Mouse (Mus musculus) brain, embryonic 14.5 days (tissue): ENCODE data around the gene Srgap2. TPM values are rescaled to one million over a fixed set of nuclear protein-coding genes. Genes with fewer than 3 reads are reported as not detected.
A peak's percentile ranks its signal among the peaks of the same experiment; 100 is the strongest.
"Not testable (repeated sequence)": the region's sequence is repeated elsewhere in the genome, so short reads cannot be mapped to it uniquely, and the experiment has no call there.

Experiments
- DNase-seq: peaks from one replicate; pipeline ENCODE4 v3.0.0-alpha.2; 2011; ENCODE audit warnings: low read depth
- CTCF ChIP-seq: fragments of 200-500 bp; IDR thresholded peaks from 2 replicates; pipeline ENCODE4 v1.5.1; 2012; ENCODE audit warnings: inconsistent platforms, mild to moderate bottlenecking, moderate library complexity, borderline replicate concordance; ENCODE audit not compliant: insufficient read depth, insufficient read length; ENCODE audit errors: extremely low read depth
- POLR2A ChIP-seq: fragments of 200-500 bp; IDR thresholded peaks from 2 replicates; pipeline ENCODE4 v1.6.1; 2012; ENCODE audit warnings: mild to moderate bottlenecking, inconsistent platforms, borderline replicate concordance; ENCODE audit not compliant: poor library complexity, insufficient read depth, insufficient read length, severe bottlenecking; ENCODE audit errors: extremely low read depth
- polyA plus RNA-seq: library from polyadenylated mRNA; depleted of rRNA; stranded (reverse); fragments of >200 nt; gene quantifications from 2 replicates; pipeline ENCODE4 v1.2.3, GENCODE M21; 2012

The Srgap2 gene
- polyA plus RNA-seq, 1 experiment = 51.1 TPM

DNA sequence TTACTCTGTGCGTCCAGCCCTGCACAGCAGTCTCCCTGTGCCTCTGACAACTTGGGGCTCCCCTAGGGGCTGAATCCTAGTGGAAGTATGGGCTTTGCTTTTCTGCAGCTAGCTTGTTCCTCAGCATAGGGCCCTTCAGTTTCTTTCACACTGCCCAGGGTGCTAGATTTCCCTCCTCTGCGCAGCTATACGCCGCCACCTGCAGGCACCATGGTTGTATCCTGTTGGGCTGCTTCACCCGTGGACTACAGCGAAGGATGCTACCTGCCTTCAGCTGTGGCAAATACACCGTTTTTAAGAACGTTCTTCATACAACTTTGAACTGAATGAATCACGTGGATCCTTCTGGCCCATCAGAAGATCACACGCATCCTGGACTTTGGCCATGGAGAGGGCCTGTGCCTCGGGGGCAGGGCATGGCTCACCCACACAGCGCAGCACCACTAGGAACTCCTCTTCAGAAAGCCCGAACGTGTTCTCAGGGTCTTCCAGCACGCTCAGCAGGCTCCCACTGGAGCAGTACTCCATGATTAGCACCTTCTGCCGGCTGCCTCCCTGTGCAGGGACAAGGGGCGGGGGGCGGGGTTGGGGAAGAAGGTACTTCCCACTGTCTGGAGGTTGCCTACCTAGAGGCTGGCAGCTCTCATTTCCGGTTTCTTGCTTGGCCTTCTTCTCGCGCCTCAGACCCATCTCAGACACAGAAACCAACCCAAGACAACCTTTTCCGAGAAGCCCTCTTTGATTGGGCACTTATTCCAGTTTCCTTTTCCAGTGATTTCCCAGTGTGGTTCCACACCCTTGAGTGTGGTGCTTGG, 252.2 kb downstream of the Srgap2 start:
- DNase-seq = no peak
- TF ChIP-seq POLR2A = no peak
- no peak for TF ChIP-seq CTCF

DNA sequence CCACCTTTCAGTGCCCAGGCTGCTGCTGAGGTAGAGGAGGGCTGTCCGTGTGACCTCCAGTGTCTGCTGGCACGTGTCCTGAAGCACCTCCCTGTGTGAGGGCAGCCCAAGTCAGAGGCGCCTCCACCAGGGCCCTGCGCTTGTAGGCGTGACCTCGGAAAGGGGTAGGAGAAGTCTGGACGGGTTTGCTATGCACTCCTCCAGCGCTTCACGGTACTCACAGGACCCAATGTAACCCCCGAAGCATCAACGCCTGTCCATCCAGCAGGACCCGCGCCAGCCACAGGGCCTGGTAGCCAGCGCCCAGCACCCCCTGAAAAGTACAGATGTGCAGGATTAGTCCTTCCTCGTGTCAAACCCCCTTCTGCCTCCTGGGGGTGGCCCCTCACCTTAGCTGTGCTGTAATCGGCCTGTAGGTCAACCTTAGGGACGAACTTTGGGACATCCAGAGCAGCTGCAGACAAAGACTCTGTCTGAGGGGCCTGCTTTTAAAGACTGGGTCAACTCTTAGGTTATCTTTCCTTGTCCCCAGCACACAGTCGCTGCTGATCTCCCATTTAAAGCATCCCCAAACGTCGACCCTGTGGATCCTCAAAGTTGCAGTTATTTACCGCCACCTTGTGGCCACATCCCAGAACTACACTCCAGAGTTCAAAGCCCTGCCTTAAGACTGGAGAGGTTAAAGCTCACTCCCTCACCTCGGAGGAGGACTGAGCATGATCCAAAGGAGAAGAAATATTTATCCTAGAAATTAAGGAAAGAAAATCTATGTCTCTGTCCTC, 257.2 kb downstream of the Srgap2 start:
- DNase-seq = peak; percentile 88

DNA sequence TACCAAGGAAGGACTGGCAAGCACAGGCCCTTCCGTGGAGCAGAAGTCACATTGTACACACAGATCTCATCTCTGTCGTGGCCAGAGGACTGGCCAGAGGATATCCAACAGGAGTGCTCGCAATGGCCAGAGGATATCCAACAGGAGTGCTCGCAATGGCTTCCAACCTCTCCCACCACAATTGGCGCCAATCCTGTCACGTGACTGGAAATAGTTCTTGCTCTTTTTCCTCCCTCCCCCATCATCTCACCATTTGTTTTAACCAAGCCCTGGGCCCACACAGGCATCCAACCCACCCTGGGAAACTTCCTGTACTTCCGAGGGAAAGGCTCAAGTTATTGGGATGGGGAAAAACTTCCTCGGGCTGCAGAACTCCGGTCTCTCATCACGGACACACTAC, 258.4 kb downstream of the Srgap2 start:
- no peak for TF ChIP-seq CTCF
- TF ChIP-seq POLR2A = no peak
- no peak for DNase-seq

More for the DNA sequence above, 257.2 kb downstream of the Srgap2 start:
- no peak for TF ChIP-seq POLR2A
- peak; percentile 91 for TF ChIP-seq CTCF

DNA sequence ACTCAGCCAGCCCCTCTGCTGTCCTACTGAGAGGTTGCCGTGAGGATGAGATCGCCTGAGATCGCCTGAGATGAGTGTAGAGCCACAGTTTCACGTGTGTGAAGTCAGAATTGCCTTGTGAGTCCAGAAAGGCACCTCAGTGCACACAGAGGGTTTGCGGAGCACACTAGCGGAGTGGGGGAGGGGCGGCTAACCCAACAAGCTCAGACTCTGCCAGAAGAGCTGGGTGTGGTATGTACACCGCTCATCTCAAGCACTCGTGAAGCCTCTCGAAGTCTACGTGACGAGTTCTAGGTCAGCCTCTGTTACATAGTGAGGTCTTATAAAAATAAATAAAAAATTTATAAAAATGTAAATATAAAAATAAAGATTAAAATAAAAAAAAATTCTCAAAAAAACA, 263.2 kb downstream of the Srgap2 start:
- DNase-seq = no peak
- TF ChIP-seq POLR2A (no peak), CTCF (no peak)

DNA sequence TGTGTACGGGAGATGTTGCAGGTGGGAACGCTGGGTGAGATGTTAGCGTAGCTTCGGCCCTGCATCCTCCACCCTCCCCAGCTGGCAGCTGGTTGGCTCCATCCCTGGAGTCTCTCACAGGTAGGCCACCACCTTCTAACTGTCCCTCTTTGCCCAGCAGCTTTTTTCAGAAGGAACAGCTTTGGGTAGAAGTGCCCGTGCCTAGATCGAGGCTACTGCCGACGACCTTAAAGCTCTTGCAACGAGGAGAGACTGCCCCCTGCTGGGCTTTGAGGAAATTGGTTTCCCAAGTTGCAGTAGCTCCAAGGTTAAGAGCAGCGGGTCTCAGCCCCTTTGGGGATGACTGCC, 266.9 kb downstream of the Srgap2 start:
- peak; percentile 85 for TF ChIP-seq CTCF
- no peak for TF ChIP-seq POLR2A
- DNase-seq = peak; percentile 84

DNA sequence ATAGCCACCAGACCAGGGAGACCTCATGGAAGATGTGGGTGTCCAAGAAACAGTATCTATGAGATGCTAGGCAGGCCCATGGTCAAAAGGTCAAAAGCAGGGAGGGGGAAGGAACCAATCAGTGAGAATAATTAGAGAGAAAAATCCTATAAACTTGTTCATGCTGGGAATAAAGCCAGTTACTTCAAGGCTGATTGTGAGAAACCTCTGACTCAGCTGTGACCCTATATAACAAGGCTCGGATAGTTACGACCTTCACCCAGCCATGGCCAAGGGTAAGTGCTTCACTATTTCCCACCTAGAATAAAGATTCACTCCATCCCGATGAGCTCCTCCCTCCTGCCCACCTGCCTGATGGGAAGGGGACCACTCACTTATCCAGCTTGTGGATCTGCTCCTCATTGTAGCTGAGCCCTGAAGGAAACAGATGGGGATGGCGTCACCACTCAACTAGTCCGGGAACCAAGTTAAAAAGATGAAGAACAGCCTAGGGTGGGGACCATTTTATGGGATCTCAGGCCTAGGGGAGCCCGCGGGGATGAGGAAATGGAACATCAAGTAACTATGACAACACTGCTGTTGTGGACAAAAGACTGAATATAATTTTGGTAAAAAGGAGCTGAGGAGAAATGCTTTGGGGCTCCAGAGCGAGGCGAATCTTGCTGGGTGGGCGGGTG, 267.4 kb downstream of the Srgap2 start:
- DNase-seq = no peak
- TF ChIP-seq CTCF (no peak), POLR2A (no peak)

DNA sequence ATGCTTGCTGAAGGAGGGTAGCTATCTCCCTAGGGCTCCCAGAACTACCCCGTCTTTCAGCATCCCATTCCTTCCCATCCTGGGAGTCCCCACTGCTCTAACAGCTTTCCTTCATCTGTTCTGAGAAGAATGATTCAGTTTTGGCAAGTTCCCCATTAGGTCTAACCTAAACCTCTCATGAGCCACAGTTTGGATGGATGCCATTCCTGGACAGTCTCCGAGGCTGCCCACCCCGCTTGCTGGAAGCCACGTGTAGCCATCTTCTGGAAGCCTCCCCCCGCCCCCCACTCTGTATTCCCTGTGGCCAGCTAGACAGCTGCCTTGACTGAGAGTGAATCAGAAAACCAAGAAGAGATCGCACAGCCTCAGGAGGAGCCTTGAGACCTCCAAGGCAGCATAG, 269.9 kb downstream of the Srgap2 start:
- TF ChIP-seq CTCF = no peak
- no peak for DNase-seq

DNA sequence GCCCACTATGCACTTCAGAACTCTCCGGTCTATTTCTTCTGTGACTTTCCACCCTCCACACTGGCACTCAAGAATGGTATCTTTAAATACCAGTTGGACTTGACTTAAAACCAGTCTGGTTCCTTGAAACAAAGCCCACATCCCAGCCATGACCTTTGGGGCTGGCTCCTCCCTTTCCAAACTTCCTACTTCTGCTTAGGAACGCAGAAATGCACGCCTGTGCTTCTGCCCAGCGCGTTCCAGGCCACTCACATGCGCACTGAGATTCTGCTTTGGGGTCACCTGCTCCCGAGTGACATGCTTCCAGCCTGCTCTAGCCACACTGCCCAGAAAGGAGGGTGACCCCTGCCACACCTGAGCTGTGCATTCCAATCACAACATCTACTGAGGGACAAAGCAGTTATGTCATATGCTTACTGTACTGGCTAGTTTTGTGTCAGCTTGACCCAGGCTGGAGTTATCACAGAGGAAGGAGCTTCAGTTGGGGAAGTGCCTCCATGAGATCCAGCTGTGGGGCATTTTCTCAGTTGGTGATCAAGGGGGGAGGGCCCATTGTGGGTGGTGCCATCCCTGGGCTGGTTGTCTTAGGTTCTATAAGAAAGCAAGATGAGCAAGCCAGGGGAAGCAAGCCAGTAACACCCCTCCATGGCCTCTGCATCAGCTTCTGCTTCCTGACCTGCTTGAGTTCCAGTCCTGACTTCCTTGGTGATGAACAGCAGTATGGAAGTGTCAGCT, 274.5 kb downstream of the Srgap2 start:
- not testable (repeated sequence) for DNase-seq

DNA sequence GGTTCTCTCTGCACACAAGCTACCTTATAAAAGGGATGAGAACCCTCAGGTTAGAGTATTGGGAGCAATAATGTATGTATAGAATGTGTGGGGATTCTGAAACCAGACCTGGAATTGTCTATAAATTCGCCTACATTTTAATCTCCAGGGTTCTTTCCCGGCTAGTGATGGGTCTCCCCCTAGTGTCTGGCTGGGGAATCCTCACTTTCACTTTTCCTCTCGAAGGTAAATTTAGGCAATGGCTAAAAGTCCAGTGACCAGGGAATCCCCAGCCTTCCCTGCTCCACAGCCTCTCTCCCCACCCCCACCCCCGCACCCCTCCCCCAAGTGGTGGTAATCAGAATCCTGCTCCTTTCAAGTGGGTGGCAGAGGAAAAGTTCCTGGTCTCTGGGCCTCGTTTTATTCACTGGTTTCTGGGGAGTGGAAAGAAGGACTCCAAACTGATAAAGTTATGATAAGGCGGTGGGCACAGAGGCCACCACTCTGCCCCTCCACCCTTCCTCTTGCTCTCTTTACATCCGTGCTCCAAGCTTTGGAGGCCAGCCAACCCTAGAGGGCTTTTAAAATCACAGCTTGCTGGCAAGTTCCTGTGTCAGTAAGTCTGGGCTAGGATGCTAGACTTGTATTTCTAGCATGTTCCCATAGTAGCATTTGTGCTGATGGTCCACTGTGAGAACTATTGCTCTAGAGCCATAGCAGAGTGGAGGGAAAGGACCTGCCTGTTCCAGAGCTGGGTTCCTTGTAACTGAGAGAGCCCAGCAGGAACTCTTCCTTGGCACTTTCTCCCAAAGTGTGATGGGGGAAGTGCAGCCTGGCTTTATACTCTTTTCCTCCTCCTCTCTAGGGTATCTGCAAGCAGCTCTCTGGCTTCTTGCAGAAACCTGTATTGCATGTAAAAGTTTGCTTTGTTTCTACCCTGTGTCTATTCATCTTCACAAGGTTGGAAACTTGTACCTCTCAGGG, 280.4 kb downstream of the Srgap2 start:
- DNase-seq = peak; percentile 61
- TF ChIP-seq POLR2A (no peak), CTCF (peak; percentile 68; the same call in 1 of the 2 replicates)

DNA sequence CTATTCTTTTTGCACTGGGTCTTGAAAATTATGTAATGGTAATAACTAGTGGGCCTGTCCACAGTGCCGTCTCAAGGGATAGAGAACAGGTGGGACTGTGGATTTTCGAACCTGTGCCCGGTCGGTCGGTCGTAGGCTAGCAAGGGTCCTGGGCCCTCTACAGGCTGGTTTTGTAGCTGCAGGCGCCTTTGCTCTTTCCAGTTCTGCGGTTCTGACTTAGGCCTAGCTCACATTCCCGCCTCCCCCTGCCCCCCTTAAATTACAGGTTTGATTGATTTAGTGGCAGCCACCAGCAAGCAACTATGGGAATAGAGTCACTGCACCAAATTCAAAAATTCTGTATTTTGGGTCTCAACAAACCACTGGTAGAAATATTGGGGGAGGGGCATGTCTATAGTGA, 281.2 kb downstream of the Srgap2 start:
- peak; percentile 42 for DNase-seq
- TF ChIP-seq CTCF (peak; percentile 65), POLR2A (no peak)

DNA sequence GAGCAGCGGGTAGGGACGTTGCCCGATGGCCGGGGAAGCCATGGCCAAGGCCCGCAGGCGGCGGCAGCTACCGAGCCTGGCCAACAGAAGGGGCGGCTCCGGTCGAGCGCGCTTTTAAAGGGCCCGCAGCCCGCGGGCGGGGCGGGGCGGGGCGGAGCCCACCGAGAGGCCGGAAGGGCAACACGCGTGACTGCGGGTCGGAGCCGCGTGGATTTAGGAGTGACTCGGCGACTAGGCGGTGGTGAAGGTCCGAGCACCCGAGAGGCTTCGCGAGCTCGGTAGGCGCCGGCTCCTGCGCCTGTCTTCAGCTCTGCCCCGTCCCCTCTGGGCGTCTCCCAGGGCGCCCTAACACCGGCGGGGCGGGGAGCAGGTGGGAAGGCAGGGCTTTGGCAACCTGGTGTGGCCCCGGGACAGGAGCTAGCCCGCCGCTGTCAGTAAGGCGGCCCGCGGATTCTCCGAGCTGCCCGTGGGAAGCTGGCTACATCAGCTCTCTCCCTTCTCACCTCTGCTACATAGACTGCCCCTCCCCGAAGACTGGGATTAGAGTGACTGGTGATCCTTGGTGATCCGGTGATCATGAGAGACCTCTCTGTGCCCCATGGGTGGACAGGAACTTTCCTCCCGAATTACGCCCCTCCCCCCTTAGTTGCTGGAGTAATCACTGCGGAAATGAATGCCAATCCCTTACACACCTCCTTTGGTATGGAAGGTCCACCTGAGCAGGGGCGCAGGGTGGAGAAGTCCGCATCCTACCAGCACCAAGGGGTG, 281.9 kb downstream of the Srgap2 start, which contains the start of gene Rassf5:
Rassf5 (minus strand) TSS at position 170 of the 768 bp plus-strand sequence.
- DNase-seq = peak; percentile 51
- no peak for TF ChIP-seq CTCF
- TF ChIP-seq POLR2A = 0 out of 2 replicates have a peak, but pooled peaks have one; percentile 22
